Mouse (Mus musculus) embryonic facial prominence, embryonic 14.5 days (tissue): ENCODE results near the gene Hgd. TPM values are rescaled to one million over a fixed set of nuclear protein-coding genes. Genes with fewer than 3 reads are reported as not detected.

Experiments
- ATAC-seq: fragments of 200-750 bp; cut with Nextera tagmentation; 2 replicates; pipeline ENCODE4 v1.8.0; 2017; ENCODE audit warnings: low read depth, moderate number of reproducible peaks, moderate TSS enrichment
- DNase-seq: peaks from one replicate; pipeline ENCODE4 v3.0.0-alpha.2; 2015; ENCODE audit warnings: low spot score
- H3K27ac ChIP-seq: fragments of 300-500 bp; sonication (generic); replicated peaks from 2 replicates; pipeline ENCODE4 v1.5.1; 2014; ENCODE audit warnings: low read depth, mild to moderate bottlenecking, low read length, moderate library complexity
- H3K27me3 ChIP-seq: fragments of 300-500 bp; sonication (generic); replicated peaks from 2 replicates; pipeline ENCODE4 v1.6.1; 2014; ENCODE audit warnings: low read length; ENCODE audit not compliant: control insufficient read depth, insufficient read depth
- H3K36me3 ChIP-seq: fragments of 300-500 bp; sonication (generic); 2 replicates; pipeline ENCODE4 v1.6.1; 2014; ENCODE audit warnings: low read length, mixed read lengths; ENCODE audit not compliant: control insufficient read depth, insufficient read depth
- H3K4me1 ChIP-seq: fragments of 300-500 bp; sonication (generic); 2 replicates; pipeline ENCODE4 v1.6.1; 2014; ENCODE audit warnings: antibody characterized with exemption, low read length; ENCODE audit not compliant: control insufficient read depth, insufficient read depth
- H3K4me2 ChIP-seq: fragments of 300-500 bp; sonication (generic); 2 replicates; pipeline ENCODE4 v1.6.1; 2014; ENCODE audit warnings: low read depth, mild to moderate bottlenecking, low read length, moderate library complexity, mixed read lengths
- H3K4me3 ChIP-seq: fragments of 300-500 bp; sonication (generic); 2 replicates; pipeline ENCODE4 v1.5.1; 2014; ENCODE audit warnings: low read depth, mild to moderate bottlenecking, low read length
- H3K9ac ChIP-seq: fragments of 300-500 bp; sonication (generic); 2 replicates; pipeline ENCODE4 v1.6.1; 2014; ENCODE audit warnings: low read depth, mild to moderate bottlenecking, low read length, moderate library complexity, mixed read lengths
- H3K9me3 ChIP-seq: fragments of 300-500 bp; sonication (generic); 2 replicates; pipeline ENCODE4 v1.6.1; 2016; ENCODE audit warnings: low read length; ENCODE audit not compliant: control insufficient read depth
- WGBS: fragments of 180-500 bp; shearing (Covaris S2); extraction: QIAGEN DNeasy Blood & Tissue Kit; methylation state at CpG from one replicate; pipeline ENCODE4 v1.1.7; 2014; 5-methylcytosine and 5-hydroxymethylcytosine counted together
- polyA plus RNA-seq: library from polyadenylated mRNA; unstranded; fragments of >200 nt; fragmentation: Nextera tagmentation; extraction: Ambion mirVana; gene quantifications from 2 replicates; pipeline ENCODE4 v1.2.1, GENCODE M21; 2014

Gene Hgd
- polyA plus RNA-seq, 1 experiment from 2014 or later = not detected

DNA sequence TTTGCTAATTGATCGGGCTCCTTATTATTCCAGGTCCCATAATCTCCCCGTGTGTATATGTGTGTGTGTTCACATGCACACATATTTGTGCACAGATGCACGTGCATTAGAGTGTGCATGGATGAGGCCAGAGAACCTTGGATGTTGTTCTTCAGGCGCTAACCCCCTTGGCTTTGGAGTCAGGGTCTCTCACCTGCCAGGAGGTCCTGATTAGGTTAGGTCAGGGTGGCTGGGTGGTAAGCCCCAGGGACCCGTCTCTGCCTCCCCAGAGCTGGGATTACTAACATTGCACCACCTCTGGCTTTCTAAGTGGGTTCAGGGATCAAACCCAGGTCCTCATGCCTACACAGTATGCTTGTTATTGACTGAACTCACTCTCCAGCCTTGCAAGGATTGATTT, 64.5 kb downstream of the Hgd start:
- WGBS = 91% methylated on average over 5 of the region's 5 CpGs
- no peak overlapping the region for H3K4me2 ChIP-seq
- no peak overlapping the region for H3K4me3 ChIP-seq
- H3K36me3 ChIP-seq = peaks cover 33% of the 10 kb centered on the region
- no peak overlapping the region for H3K9ac ChIP-seq
- no peaks in the 10 kb centered on the region for H3K9me3 ChIP-seq
- H3K27me3 ChIP-seq = no peaks in the 10 kb centered on the region
- DNase-seq = no peak
- no peak overlapping the region for H3K27ac ChIP-seq
- no peak for ATAC-seq
- no peaks in the 10 kb centered on the region for H3K4me1 ChIP-seq

DNA sequence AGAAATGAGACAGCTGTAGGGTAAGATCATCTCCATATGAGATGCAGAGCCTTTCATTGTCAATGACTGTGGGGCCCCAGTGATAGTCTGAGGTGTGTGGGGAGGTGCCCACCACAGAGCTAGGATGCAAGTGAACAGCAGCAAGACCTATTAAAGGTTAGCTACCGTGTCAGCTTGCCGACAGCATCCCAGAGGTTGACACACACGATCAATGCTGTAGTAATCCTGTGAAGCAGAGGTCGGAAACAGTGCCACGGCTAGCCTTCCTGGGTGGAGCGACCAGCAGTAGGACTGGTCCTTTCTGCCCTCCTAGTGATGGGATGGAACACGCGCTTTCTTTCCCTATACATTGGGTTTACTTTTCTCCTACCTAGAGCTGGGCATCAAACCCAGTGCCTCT, 65.3 kb downstream of the Hgd start:
- no peaks in the 10 kb centered on the region for H3K9me3 ChIP-seq
- H3K36me3 ChIP-seq = peaks cover 33% of the 10 kb centered on the region
- H3K4me3 ChIP-seq = no peak overlapping the region
- H3K27me3 ChIP-seq = no peaks in the 10 kb centered on the region
- ATAC-seq (no peak), DNase-seq (no peak)
- H3K27ac ChIP-seq = no peak overlapping the region
- no peak overlapping the region for H3K4me2 ChIP-seq
- no peaks in the 10 kb centered on the region for H3K4me1 ChIP-seq
- no peak overlapping the region for H3K9ac ChIP-seq
- 95% methylated on average over 8 of the region's 8 CpGs for WGBS

DNA sequence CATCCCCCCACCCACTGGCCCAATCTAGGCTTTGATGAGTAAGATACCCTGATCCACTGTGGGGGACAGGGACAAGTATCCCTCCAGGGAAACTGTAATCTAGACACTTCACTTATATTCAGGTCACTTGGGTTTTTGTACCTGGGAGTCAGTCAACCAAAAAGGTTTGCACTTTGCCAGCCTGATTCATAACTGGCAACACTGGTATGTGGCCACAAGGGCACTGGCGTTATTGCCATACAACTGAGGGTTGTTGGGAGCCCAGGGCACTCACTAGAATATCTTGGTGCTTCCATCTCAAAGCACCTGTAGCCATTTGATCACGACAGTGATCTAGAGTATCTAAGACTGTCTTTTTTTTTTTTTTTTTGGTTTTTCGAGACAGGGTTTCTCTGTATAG, 65.8 kb downstream of the Hgd start:
- Histone ChIP-seq H3K4me2 (no peak overlapping the region), H3K36me3 (peaks cover 33% of the 10 kb centered on the region), H3K4me3 (no peak overlapping the region), H3K9me3 (no peaks in the 10 kb centered on the region), H3K27ac (no peak overlapping the region), H3K27me3 (no peaks in the 10 kb centered on the region), H3K4me1 (no peaks in the 10 kb centered on the region), H3K9ac (no peak overlapping the region)
- ATAC-seq (no peak), DNase-seq (no peak)
- WGBS = 93% methylated on average over 3 of the region's 3 CpGs

DNA sequence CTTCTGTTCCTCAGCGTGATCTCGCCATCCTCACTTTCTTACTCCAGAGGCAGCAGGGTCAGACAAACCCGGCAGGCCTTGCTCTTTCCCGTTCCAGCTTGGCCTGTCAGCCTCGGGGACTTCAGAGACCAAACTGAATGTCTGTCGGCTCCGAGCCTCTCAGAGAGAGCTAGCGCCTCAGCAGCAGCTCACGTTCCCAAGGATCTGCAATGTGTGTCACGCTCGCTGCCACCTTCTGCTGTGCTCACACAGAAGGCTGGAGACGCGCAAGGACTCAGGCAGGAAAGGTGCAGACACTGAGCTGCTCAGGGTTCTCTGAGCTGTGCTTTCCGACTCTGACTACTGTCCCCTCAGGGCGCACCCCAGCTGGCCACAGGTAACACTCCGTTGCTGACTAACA, 67.1 kb downstream of the Hgd start:
- Histone ChIP-seq H3K4me2 (no peak overlapping the region), H3K36me3 (peaks cover 33% of the 10 kb centered on the region), H3K9me3 (no peaks in the 10 kb centered on the region), H3K27ac (no peak overlapping the region), H3K27me3 (no peaks in the 10 kb centered on the region), H3K4me1 (no peaks in the 10 kb centered on the region), H3K4me3 (no peak overlapping the region), H3K9ac (no peak overlapping the region)
- WGBS = 84% methylated on average over 16 of the region's 16 CpGs
- ATAC-seq = no peak
- no peak for DNase-seq

DNA sequence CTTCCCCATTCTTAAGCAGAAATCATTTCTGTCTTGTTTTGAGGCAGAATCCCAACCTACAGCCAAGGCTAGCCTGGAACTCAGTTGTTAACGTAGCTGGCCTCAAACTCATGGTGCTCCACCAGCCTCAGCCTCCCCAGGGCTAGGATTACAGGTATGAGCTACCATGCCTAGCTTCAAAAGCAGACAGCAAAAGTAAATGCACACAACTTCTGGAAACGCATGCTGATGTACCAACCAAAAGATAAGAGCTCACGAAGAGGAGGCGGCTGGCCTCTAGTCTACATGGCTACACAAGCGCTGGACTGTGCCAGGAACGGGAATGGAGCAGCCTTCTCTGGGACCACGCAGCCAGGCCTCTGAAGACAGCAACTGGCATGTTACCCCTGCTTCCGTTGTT, 68.0 kb downstream of the Hgd start:
- H3K27ac ChIP-seq = no peak overlapping the region
- ATAC-seq = no peak
- H3K27me3 ChIP-seq = no peaks in the 10 kb centered on the region
- no peak overlapping the region for H3K9ac ChIP-seq
- H3K4me3 ChIP-seq = no peak overlapping the region
- no peak overlapping the region for H3K4me2 ChIP-seq
- 93% methylated on average over 8 of the region's 8 CpGs for WGBS
- no peak for DNase-seq
- H3K36me3 ChIP-seq = peaks cover 33% of the 10 kb centered on the region
- H3K4me1 ChIP-seq = peaks cover 9% of the 10 kb centered on the region
- no peaks in the 10 kb centered on the region for H3K9me3 ChIP-seq

DNA sequence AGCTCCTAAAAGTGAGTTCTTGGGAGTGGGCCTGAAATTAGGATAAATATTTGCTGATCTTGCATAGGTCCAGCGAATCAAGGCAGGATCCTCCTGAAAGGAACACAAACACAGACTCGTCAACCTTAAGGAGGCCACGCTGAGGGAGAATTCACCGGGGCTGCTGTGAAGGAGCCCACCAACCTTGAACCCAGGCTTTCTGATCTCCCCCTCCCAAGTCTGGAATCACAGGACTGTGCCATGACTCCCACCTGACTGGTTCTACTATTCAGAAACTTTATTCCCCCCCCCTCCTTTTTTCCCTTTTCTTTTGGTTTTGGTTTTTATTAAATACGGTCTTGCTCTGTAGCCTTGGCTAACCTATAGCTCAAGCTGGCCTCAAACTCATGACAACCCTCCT, 69.1 kb downstream of the Hgd start:
- no peaks in the 10 kb centered on the region for H3K27me3 ChIP-seq
- no peak for DNase-seq
- ATAC-seq = no peak
- no peak overlapping the region for H3K9ac ChIP-seq
- H3K4me3 ChIP-seq = no peak overlapping the region
- H3K9me3 ChIP-seq = no peaks in the 10 kb centered on the region
- H3K27ac ChIP-seq = no peak overlapping the region
- H3K4me2 ChIP-seq = no peak overlapping the region
- peaks cover 33% of the 10 kb centered on the region for H3K36me3 ChIP-seq
- WGBS = 89% methylated on average over 5 of the region's 5 CpGs
- H3K4me1 ChIP-seq = peaks cover 11% of the 10 kb centered on the region

DNA sequence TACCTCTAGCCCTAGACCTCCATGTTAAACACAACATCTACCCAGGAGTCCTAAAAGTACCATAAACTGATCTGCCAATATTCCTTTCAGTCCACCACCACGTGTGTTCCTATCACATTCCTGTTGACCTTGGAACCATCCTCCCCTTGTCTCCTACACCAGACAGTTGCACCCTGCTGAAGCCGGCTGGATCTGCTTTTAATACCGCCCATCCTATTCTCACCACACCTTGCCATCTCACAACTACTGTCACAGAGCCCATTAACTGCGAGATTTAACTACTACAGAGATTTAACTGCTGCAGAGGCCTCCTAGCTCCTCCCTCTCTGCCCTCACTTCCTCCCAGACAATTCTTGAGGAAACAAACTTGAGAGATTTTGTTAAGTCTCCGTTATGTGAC, 71.5 kb downstream of the Hgd start:
- peaks cover 14% of the 10 kb centered on the region for H3K4me1 ChIP-seq
- no peak overlapping the region for H3K27ac ChIP-seq
- H3K9me3 ChIP-seq = no peaks in the 10 kb centered on the region
- no peak overlapping the region for H3K9ac ChIP-seq
- no peaks in the 10 kb centered on the region for H3K27me3 ChIP-seq
- ATAC-seq (no peak), DNase-seq (no peak)
- H3K4me3 ChIP-seq = no peak overlapping the region
- WGBS = 92% methylated on average over 5 of the region's 5 CpGs
- H3K4me2 ChIP-seq = no peak overlapping the region
- H3K36me3 ChIP-seq = peaks cover 19% of the 10 kb centered on the region

DNA sequence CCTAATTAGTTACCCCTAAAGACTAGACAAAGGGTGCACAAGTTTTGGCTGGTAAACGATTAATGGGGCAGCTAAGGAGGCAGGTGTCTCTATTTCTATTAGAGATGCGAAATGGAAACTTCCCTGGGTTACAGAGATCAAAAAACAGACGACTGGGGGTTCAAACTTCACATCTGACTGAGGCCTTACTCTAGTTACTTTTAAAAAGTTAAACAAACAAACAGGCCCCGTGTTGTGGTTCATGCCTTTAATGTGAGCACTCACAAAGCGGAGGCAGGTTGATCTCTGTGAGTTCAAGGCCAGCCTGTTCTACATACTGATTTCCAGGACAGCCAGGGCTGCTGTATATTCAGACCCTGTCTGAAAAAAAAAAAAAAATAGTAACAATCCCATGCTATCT, 72.7 kb downstream of the Hgd start:
- Histone ChIP-seq H3K27me3 (no peaks in the 10 kb centered on the region), H3K27ac (no peak overlapping the region), H3K4me3 (0 out of 2 replicates have a peak overlapping the region, but pooled peaks have one; percentile 87), H3K4me1 (peaks cover 14% of the 10 kb centered on the region), H3K4me2 (peak overlapping the region; percentile 57), H3K9ac (0 out of 2 replicates have a peak overlapping the region, but pooled peaks have one; percentile 90), H3K36me3 (peaks cover 8% of the 10 kb centered on the region; the same call in 1 of the 2 replicates), H3K9me3 (no peaks in the 10 kb centered on the region)
- ATAC-seq (no peak), DNase-seq (no peak)
- WGBS = 76% methylated on average over 5 of the region's 5 CpGs

DNA sequence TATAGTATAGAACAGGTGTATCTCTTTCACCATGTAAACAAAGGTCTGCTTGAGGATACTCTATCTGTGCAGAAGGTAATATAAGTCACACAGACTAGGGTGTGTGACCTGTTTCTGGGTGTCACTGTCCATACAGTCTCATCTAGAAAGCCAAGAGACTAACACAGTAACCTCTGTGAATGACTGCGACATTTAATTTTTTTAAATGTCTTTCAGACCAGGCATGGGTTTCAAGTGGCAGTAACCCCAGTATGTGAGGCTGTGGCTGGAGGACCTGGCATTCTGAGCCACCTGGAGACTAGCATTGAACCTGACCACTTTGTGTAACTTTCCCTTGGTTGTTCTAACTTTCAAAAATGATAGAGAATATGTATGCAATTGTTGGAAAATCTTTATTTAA, 73.1 kb downstream of the Hgd start:
- no peak overlapping the region for H3K27ac ChIP-seq
- DNase-seq (no peak), ATAC-seq (no peak)
- 0 out of 2 replicates have a peak overlapping the region, but pooled peaks have one; percentile 90 for H3K9ac ChIP-seq
- H3K4me2 ChIP-seq = peak overlapping the region; percentile 57
- H3K9me3 ChIP-seq = no peaks in the 10 kb centered on the region
- peaks cover 14% of the 10 kb centered on the region for H3K4me1 ChIP-seq
- WGBS = 78% methylated on average over 1 of the region's 1 CpGs
- peaks cover 4% of the 10 kb centered on the region; the same call in 1 of the 2 replicates for H3K36me3 ChIP-seq
- H3K27me3 ChIP-seq = no peaks in the 10 kb centered on the region
- H3K4me3 ChIP-seq = peak overlapping the region; percentile 87
